Mouse (Mus musculus) naive thymus-derived CD4-positive, alpha-beta T cell, adult 2 months (primary cell): ENCODE data around the gene Rnf19b.

Source experiments
- DNase-seq: peaks from one replicate; pipeline ENCODE4 v3.0.0-alpha.2; 2011; ENCODE audit warnings: low read depth

Rnf19b gene

GRCm38 (mm10) chr4:129079126-129079525 is 21.1 kb downstream of the Rnf19b start:
- DNase-seq, result no peak

DNA sequence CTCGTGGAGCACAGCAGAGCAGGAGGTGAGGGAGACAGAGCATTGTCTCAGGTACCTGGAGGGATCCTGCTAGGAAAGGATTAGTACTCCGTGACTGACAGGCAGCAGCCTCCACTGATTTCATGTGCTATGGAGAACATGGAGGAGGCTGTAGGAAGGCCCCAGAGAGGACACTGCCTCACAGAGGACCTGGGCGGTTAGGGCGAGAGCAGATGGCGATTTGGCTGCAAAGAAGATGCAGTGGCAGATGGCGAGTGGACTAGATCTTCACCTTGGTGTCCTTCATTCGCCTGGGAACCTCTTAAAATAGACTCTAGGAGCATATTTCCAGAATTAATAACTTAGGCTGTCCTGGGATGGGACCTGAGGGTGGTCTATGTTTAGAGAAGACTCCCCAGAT is 23.0 kb downstream of the Rnf19b start:
- no peak for DNase-seq

- no peak for DNase-seq
Observed at GRCm38 (mm10) chr4:129081512-129081911, 23.4 kb downstream of the Rnf19b start.

DNA sequence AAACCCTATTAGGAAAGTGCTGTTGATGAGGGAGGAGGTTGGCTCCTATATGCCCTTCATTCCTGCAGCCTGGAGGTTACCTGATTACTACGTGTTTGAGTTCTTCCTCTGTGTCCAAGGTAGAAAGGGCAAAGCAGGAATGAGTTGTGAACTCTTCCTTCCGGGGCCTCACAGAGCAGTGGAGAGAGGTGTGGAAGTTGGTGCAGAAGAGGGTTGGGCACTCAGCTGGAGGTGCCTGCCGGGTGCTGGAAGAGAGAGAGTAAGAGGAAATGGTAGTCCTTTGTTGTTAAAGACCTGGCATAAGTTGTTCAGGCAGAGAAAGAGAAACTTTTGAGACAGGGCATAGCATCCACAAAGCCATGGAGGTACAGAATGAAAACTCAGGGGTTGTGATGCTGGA is 23.9 kb downstream of the Rnf19b start:
- DNase-seq, result no peak

DNA sequence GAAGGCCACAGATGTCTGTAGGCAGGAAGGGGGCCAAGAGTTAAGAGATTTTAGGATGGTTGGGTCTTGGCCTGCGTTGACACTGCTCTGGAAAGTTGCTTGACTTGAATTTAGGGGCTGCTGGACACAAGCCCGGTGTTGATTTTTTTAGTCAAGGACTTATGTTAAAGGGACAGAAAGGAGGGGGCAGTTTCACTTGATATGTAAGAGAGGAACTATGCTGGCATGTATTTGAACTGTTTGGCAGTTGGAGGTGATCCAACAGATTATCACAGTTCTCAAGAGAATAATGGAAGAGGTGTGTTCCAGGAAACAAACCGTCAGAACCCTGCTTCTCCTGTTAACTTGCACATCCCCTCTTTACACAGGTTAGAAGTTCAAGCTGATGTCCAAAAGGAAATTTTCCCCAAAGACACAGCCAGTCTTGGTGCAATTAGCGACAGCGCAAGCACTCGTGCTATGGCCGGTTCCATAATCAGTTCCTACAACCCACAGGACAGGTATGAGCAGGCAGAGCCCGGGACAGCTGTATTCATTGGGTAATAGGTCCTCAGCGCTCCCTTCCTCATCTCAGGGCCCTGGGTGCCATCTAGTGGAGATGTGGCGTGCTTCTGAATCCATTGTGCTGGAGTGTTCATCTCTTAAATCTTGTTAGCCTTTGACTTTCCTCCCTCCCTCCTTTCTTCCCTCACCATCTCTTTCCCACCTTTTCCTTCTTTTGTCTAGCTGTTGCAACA is 24.5 kb downstream of the Rnf19b start:
- peak; percentile 78 for DNase-seq

DNA sequence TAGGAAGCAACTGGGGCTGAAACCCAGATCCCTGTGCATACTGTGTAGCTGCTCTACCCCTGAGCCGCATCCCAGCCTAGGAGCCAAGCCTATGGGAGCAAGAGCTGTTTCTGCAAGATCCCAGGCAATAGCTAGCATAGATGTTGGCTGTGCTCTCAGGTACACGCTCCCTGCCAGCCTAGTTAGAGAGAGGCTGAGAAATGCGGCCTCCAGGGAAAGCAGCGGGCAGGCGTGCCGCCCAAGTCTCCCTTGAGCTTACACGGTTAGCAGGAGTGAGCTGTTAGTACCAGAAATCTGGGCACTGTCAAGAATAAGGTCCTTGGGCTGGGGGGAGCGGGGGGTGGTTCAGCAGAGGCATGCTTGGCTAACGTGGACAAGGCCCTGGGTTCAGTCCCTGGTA is 26.8 kb downstream of the Rnf19b start:
- no peak for DNase-seq

- DNase-seq, result peak; percentile 88
Observed at GRCm38 (mm10) chr4:129086078-129086477, 28.0 kb downstream of the Rnf19b start.

DNA sequence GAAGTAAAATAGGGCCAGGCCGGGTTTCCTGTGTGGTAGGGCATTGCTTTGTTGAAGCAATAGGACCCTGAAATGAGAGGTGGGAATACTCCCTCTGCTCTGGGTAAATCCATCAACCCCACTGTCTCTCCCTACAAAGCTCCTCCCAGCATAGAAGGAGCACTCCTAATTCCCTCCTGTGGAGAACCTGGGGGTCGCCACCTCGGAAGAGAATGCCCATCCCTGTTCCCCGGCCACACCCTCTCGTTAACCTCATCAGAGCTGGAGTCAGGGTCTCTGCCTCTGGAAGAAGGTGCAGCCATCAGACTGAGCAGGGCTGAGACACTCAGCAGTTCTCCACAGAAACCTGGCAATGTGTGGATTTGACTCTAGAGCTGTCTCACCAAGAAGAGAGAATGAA is 29.8 kb downstream of the Rnf19b start:
- no peak for DNase-seq

- no peak for DNase-seq
Observed at GRCm38 (mm10) chr4:129095276-129095675, 37.2 kb downstream of the Rnf19b start.

GRCm38 (mm10) chr4:129097006-129097405 is 38.9 kb downstream of the Rnf19b start:
- DNase-seq, result no peak

DNA sequence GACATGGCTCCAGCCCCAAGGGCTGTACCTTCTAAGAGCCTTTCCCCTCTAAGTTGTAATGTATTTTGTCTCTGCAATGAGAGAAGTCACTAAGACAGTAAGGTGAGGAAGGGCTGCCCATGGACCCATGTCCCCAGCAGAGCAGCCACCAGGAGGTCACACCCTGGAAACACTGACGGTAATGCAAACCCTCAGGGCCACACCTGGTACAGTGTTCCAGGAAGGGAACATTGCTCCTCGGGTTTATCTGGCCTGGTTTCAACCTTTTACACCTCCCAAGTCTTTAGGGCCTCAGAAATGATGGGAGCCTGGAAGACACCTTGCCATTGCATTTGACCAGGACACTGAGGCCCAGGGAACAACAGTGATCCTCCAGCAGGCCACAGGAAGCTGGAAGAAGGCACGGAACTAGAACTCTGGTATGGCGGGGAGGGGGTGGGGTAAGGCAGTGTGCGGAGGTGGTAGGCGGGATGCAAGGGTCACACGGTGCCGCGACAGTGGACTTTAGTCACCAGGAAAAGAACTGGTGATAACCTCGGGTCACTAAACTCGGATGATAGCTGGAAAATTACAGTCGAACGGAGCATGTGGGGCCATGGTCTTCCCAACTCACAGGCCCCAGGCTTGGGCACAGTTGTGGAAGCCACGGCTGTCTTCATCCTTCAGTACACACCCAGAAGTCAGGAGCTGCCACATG is 44.2 kb downstream of the Rnf19b start:
- DNase-seq, result no peak

DNA sequence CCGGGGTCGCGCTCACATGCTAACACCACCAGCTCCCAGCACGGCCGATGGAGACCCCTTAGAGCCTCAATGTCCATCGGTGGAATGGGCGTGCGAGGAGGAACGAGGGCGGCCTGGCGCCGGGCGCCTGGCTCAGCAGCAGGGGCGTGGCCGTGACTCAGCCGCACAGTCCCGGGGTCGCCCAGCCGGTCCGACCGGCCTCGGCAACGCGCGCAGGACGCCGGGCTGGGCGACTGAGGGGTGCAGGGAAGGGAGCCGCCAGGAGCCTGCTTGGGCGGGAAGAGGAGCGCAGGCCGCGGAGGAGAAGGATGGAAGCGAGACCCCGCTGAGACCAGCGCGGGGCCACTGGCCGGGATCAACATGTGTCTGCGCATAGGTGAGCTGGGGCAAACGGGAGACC is 47.3 kb downstream of the Rnf19b start, which contains the start of gene Tmem54:
TSS of gene Tmem54 (plus strand) at position 193 of the 400 bp plus-strand sequence.
- no peak for DNase-seq

DNA sequence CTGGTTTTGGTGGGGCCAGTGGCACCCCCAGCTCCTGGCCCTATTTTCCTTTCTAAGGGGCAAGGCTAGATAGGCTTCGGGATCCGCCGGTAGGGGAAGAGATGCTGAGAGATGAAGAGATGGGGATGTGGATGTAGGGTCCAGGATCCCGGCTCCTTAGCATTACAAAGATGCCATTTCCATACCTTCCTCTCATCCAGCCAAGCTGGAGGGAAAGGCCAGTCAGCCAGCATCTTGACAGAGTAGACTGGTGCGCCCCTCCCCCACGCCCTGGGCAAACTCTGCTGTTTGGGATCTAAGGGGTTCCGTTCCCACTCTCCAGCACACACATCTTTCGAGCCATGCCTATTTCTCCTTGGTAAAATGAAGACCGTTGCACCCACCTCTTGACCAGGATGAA is 48.0 kb downstream of the Rnf19b start:
- no peak for DNase-seq

DNA sequence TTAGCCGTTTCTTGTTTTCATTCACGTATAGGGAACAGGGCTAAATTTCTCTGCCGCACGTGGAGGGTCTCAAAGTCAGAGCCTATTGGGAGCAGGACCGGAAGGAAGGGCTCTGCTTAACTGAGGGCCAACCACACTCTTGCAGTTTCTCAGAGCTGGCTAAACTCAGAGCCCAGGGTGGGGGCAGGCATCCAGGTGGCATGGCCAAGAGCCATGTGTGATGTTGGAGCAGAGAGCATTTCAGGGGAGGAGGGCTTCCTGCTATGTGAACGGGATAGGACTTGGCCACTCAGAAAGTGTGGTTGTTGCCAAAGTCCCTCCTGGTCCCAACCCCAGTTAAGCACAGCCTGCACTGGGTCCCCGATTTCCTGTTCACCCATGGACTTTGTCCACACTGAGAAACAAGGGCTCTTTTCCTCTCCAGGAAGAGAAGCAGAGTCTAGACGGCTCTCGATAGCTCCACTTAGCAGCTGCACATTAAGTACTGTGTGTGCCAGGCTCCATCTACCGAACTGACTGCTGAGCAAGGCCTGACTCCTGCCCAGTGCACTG is 49.4 kb downstream of the Rnf19b start:
- no peak for DNase-seq

DNA sequence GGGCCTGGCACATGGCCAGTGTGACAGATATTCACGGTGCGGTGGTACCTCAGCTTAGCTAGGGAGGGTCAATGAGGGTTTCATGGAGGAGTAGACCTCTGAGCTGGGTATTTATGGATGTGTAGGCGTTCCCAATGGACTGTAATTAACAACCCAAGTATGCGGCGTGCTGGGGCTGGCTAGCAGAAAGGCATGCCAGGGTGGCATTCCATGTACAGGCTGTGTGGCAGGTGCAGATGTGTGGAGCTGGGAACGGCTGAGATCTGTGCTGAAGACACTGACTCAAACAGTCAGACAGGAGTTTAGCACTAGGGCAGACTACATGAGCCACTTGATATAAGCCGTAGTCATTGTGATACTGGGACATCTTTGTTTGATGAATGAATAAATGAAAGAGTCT is 50.6 kb downstream of the Rnf19b start:
- DNase-seq, result no peak

GRCm38 (mm10) chr4:129110804-129111203 is 52.7 kb downstream of the Rnf19b start:
- DNase-seq, result no peak

DNA sequence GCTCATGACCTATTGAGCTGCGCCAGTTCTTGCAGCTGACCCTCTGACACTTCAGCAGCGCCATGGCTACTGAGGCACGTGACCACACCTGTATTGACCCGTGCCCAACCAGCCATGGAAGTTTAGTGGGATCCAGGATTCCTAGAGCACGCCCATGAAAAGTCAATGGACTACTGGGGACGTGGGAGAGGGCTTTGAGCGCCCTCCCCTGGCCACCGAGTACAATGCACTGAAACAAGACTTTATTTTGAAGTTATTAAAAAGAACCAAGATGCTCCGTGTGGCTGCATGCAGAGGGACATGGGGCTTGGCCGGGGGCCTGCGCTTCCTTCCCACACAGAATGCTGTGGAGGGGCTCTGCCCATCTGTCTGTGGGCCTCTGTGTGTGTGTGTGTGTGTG is 53.3 kb downstream of the Rnf19b start:
- DNase-seq, result no peak

GRCm38 (mm10) chr4:129112231-129112630 is 54.2 kb downstream of the Rnf19b start:
- DNase-seq, result no peak

GRCm38 (mm10) chr4:129113083-129113988 is 55.3 kb downstream of the Rnf19b start:
- peak; percentile 73 for DNase-seq

- no peak for DNase-seq
Observed at GRCm38 (mm10) chr4:129116703-129117102, 58.6 kb downstream of the Rnf19b start.

GRCm38 (mm10) chr4:129117720-129118510 is 59.8 kb downstream of the Rnf19b start:
- DNase-seq, result no peak
